ENCODE assay signal across 9 mouse cellular contexts in the genomic region with DNA sequence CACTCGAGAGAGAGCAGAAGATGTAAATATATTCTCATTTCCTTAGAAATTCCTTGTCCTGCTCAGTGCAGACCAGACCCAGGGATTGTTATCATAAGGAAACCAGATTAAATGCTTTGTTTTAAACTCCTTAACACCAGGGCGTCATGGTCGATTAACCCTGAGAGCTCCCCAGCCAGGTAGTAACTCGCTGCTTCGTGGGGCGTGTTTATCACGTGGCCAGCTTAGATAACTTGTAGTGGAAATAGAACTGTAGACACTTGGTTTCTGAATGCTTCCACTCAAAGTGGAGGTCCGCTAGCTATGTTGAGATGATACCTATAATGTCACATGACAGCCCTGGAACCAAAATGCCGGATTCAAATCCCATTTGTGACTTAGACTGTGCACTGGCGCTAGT. TPM values are rescaled to one million over a fixed set of nuclear protein-coding genes. Genes with fewer than 3 reads are reported as not detected.
DNase-seq lines count a peak whose midpoint lies in the region; ATAC-seq and TF ChIP-seq lines count a peak whose summit lies in the region.
"Had no signal": no experiment of that assay in that cellular context is flagged by ENCODE, and none has a peak within 500 bp of the region (broad histone marks: within the 10 kb centered on the region; RNA-seq: fewer than 3 reads in every experiment).

No protein-coding gene starts in this region.

- peak overlapping the region; percentile 96 for H3K4me2 ChIP-seq in hindbrain, postnatal 0 days (ENCODE audit: low read depth, low read length)
- peak overlapping the region; percentile 92 for H3K4me2 ChIP-seq in liver, embryonic 16.5 days (ENCODE audit: low read depth, low read length)

- no peak overlapping the region for H3K27ac ChIP-seq in bone marrow macrophage, adult 2 months (ENCODE audit: insufficient read depth, low read depth, low read length)
- H3K27ac ChIP-seq in hindbrain, postnatal 0 days = no peak overlapping the region
- H3K27ac ChIP-seq in liver, embryonic 16.5 days (ENCODE audit: low read length) = no peak overlapping the region

- no peak for ATAC-seq in hindbrain, postnatal 0 days
- ATAC-seq in liver, embryonic 16.5 days (ENCODE audit: low read depth) = no peak

- H3K4me1 ChIP-seq in E14TG2a.4 (replicated peaks; ENCODE audit: low read depth, low read length) = peaks cover 63% of the 10 kb centered on the region
- peaks cover 10% of the 10 kb centered on the region for H3K4me1 ChIP-seq in bone marrow macrophage, adult 2 months (ENCODE audit: control insufficient read depth, insufficient read depth, low read length)
- peaks cover 8% of the 10 kb centered on the region for H3K4me1 ChIP-seq in hindbrain, postnatal 0 days (ENCODE audit: insufficient read depth, low read length)
- H3K4me1 ChIP-seq in liver, embryonic 16.5 days (ENCODE audit: control insufficient read depth, low read depth, low read length) = peaks cover 22% of the 10 kb centered on the region

- H3K27me3 ChIP-seq in E14TG2a.4 (ENCODE audit: insufficient read depth, low read length) = peaks cover 20% of the 10 kb centered on the region
- H3K27me3 ChIP-seq in hindbrain, postnatal 0 days (ENCODE audit: insufficient read depth, low read length) = no peaks in the 10 kb centered on the region
- no peaks in the 10 kb centered on the region for H3K27me3 ChIP-seq in liver, embryonic 16.5 days (ENCODE audit: control insufficient read depth, insufficient read depth, low read depth, low read length)

- 60% methylated on average over 10 of the region's 10 CpGs for WGBS in hindbrain, postnatal 0 days
- 38% methylated on average over 10 of the region's 10 CpGs for WGBS in liver, embryonic 16.5 days (ENCODE audit: insufficient replicate concordance)

- no peaks in the 10 kb centered on the region for H3K9me3 ChIP-seq in E14TG2a.4 (ENCODE audit: low read length)
- H3K9me3 ChIP-seq in hindbrain, postnatal 0 days (ENCODE audit: low read length) = no peaks in the 10 kb centered on the region
- H3K9me3 ChIP-seq in liver, embryonic 16.5 days (replicated peaks; ENCODE audit: control insufficient read depth, low read length) = no peaks in the 10 kb centered on the region

- H3K36me3 ChIP-seq in E14TG2a.4 (ENCODE audit: insufficient read depth, low read length) = no peaks in the 10 kb centered on the region
- peaks cover 17% of the 10 kb centered on the region for H3K36me3 ChIP-seq in hindbrain, postnatal 0 days (ENCODE audit: insufficient read depth, low read length)
- peaks cover 7% of the 10 kb centered on the region; the same call in 1 of the 2 replicates for H3K36me3 ChIP-seq in liver, embryonic 16.5 days (ENCODE audit: control insufficient read depth, insufficient read depth)

- DNase-seq in hindbrain, postnatal 0 days (ENCODE audit: low spot score) = no peak
- DNase-seq in embryo, embryonic 10 days (ENCODE audit: low spot score) = no peak
- no peak for DNase-seq in yolk sac, embryonic 10.5 days (ENCODE audit: low spot score)
- no peak for DNase-seq in cerebellum, postnatal 10 days
- DNase-seq: adrenal gland, postnatal 36 days had no signal

- TF ChIP-seq POLR2A in bone marrow macrophage, adult 2 months (IDR thresholded peaks at IDR 0.05; ENCODE audit: borderline replicate concordance, low read depth, low read length) = no peak

- H3K4me3 ChIP-seq in E14TG2a.4 (replicated peaks; ENCODE audit: low read length) = peak overlapping the region; percentile 85; the same call in 1 of the 2 replicates
- peak overlapping the region; percentile 84; the same call in 1 of the 2 replicates for H3K4me3 ChIP-seq in bone marrow macrophage, adult 2 months (ENCODE audit: insufficient read depth, low read length)
- H3K4me3 ChIP-seq in hindbrain, postnatal 0 days (ENCODE audit: low read length) = peak overlapping the region; percentile 88
- H3K4me3 ChIP-seq in liver, embryonic 16.5 days (ENCODE audit: low read depth, low read length) = peak overlapping the region; percentile 88; the same call in 1 of the 2 replicates

- no peak for TF ChIP-seq CTCF in E14TG2a.4 (conservative IDR thresholded peaks at IDR 0.05; ENCODE audit: low read length)
- no peak for TF ChIP-seq CTCF in bone marrow macrophage, adult 2 months (IDR thresholded peaks at IDR 0.05; ENCODE audit: low read depth, low read length)
- no peak for TF ChIP-seq CTCF in hindbrain, postnatal 0 days (IDR thresholded peaks at IDR 0.05; ENCODE audit: low read depth)

- peak overlapping the region; percentile 84; the same call in 1 of the 2 replicates for H3K9ac ChIP-seq in hindbrain, postnatal 0 days (replicated peaks; ENCODE audit: low read length)
- H3K9ac ChIP-seq in liver, embryonic 16.5 days (ENCODE audit: low read depth, low read length) = no peak overlapping the region

RNA-seq across cellular contexts. Expression of a gene that starts 1.2 kb away (rescaled TPM):
- 41.7 and 45.7 TPM in 2 replicates for polyA plus RNA-seq in bone marrow macrophage, adult 2 months (2012; ENCODE audit: insufficient read depth, insufficient read length, missing spikeins)
- total RNA-seq in hindbrain, postnatal 0 days (2014; rRNA removed) = 79.5 and 88.6 TPM in 2 replicates
- polyA plus RNA-seq in hindbrain, postnatal 0 days (2015; fragmentation: Nextera tagmentation; extraction: Ambion mirVana) = 44.7 and 45.6 TPM in 2 replicates
- 12.8 and 15.3 TPM in 2 replicates for polyA plus RNA-seq in liver, embryonic 16.5 days (2015; fragmentation: Nextera tagmentation; extraction: Ambion mirVana)

RNA-seq across cellular contexts. Expression of a gene that starts 25.3 kb away (rescaled TPM):
- polyA plus RNA-seq in bone marrow macrophage, adult 2 months (2012; ENCODE audit: insufficient read depth, insufficient read length, missing spikeins) = 2.2 and 2.8 TPM in 2 replicates
- total RNA-seq in hindbrain, postnatal 0 days (2014; rRNA removed) = 50.2 and 53.9 TPM in 2 replicates
- 27.3 and 29.9 TPM in 2 replicates for polyA plus RNA-seq in hindbrain, postnatal 0 days (2015; fragmentation: Nextera tagmentation; extraction: Ambion mirVana)
- polyA plus RNA-seq in liver, embryonic 16.5 days (2015; fragmentation: Nextera tagmentation; extraction: Ambion mirVana) = 0.84 and 0.98 TPM in 2 replicates

RNA-seq across cellular contexts. Expression of a gene that starts 45.2 kb away (rescaled TPM):
- polyA plus RNA-seq in bone marrow macrophage, adult 2 months (2012; ENCODE audit: insufficient read depth, insufficient read length, missing spikeins) = 64.3 and 68.0 TPM in 2 replicates
- 25.1 and 40.1 TPM in 2 replicates for total RNA-seq in hindbrain, postnatal 0 days (2014; rRNA removed)
- 14.5 and 18.5 TPM in 2 replicates for polyA plus RNA-seq in hindbrain, postnatal 0 days (2015; fragmentation: Nextera tagmentation; extraction: Ambion mirVana)
- 37.1 and 40.0 TPM in 2 replicates for polyA plus RNA-seq in liver, embryonic 16.5 days (2015; fragmentation: Nextera tagmentation; extraction: Ambion mirVana)

RNA-seq across cellular contexts. Expression of a gene that starts 48.1 kb away (rescaled TPM):
- not detected in 2 replicates for polyA plus RNA-seq in bone marrow macrophage, adult 2 months (2012; ENCODE audit: insufficient read depth, insufficient read length, missing spikeins)
- not detected in 2 replicates for total RNA-seq in hindbrain, postnatal 0 days (2014; rRNA removed)
- polyA plus RNA-seq in hindbrain, postnatal 0 days (2015; fragmentation: Nextera tagmentation; extraction: Ambion mirVana) = 0.10 and 0.19 TPM in 2 replicates
- 0.04 TPM in 1 of 2 replicates, not detected in the other for polyA plus RNA-seq in liver, embryonic 16.5 days (2015; fragmentation: Nextera tagmentation; extraction: Ambion mirVana)
- total RNA-seq: adrenal gland, postnatal 36 days; hematopoietic stem cell, adult 5-6 weeks had no signal
